Mouse (Mus musculus) midbrain, embryonic 12.5 days (tissue): ENCODE data around the gene Bnc2. TPM values are rescaled to one million over a fixed set of nuclear protein-coding genes. Genes with fewer than 3 reads are reported as not detected.

ENCODE experiments used
- ATAC-seq: fragments of 200-750 bp; cut with Nextera tagmentation; 2 replicates; pipeline ENCODE4 v1.8.0; 2017; ENCODE audit warnings: low read depth, moderate TSS enrichment, moderate library complexity; ENCODE audit not compliant: low FRiP score
- H3K27ac ChIP-seq: fragments of 300-500 bp; sonication (generic); replicated peaks from 2 replicates; pipeline ENCODE4 v1.5.1; 2016; ENCODE audit warnings: mild to moderate bottlenecking
- H3K27me3 ChIP-seq: fragments of 300-500 bp; sonication (generic); 2 replicates; pipeline ENCODE4 v1.6.1; 2016; ENCODE audit warnings: mild to moderate bottlenecking
- H3K36me3 ChIP-seq: fragments of 300-500 bp; sonication (generic); 2 replicates; pipeline ENCODE4 v1.6.1; 2016
- H3K4me1 ChIP-seq: fragments of 300-500 bp; sonication (generic); 2 replicates; pipeline ENCODE4 v1.6.1; 2016
- H3K4me2 ChIP-seq: fragments of 300-500 bp; sonication (generic); replicated peaks from 2 replicates; pipeline ENCODE4 v1.6.1; 2016; ENCODE audit warnings: mild to moderate bottlenecking, moderate library complexity
- H3K4me3 ChIP-seq: fragments of 300-500 bp; sonication (generic); 2 replicates; pipeline ENCODE4 v1.5.1; 2016; ENCODE audit warnings: mild to moderate bottlenecking
- H3K9ac ChIP-seq: fragments of 300-500 bp; sonication (generic); replicated peaks from 2 replicates; pipeline ENCODE4 v1.6.1; 2016; ENCODE audit warnings: mild to moderate bottlenecking, moderate library complexity
- H3K9me3 ChIP-seq: fragments of 300-500 bp; sonication (generic); 2 replicates; pipeline ENCODE4 v1.6.1; 2016; ENCODE audit warnings: mild to moderate bottlenecking
- WGBS: fragments of 180-500 bp; shearing (Covaris S2); methylation state at CpG from one replicate; pipeline ENCODE4 v1.1.7; 2016; 5-methylcytosine and 5-hydroxymethylcytosine counted together
- polyA plus RNA-seq: library from polyadenylated mRNA; unstranded; fragments of >200 nt; fragmentation: Nextera tagmentation; extraction: Ambion mirVana; gene quantifications from 2 replicates; pipeline ENCODE4 v1.2.1, GENCODE M21; 2016

Bnc2 gene
- polyA plus RNA-seq, 1 experiment from 2014 or later: 21.7 TPM

- WGBS: 93% methylated on average over 7 of the region's 7 CpGs
- Histone ChIP-seq H3K27ac (no peak overlapping the region), H3K36me3 (no peaks in the 10 kb centered on the region), H3K27me3 (no peaks in the 10 kb centered on the region; the same call in 1 of the 2 replicates), H3K4me1 (no peaks in the 10 kb centered on the region), H3K9me3 (no peaks in the 10 kb centered on the region), H3K4me2 (no peak overlapping the region), H3K9ac (no peak overlapping the region), H3K4me3 (no peak overlapping the region)
- no peak for ATAC-seq
Observed at GRCm38 (mm10) chr4:84627616-84628015, 47.5 kb downstream of the Bnc2 start.

- Histone ChIP-seq H3K27me3 (no peaks in the 10 kb centered on the region; the same call in 1 of the 2 replicates), H3K4me3 (no peak overlapping the region), H3K4me2 (no peak overlapping the region), H3K27ac (no peak overlapping the region), H3K9me3 (no peaks in the 10 kb centered on the region), H3K9ac (no peak overlapping the region), H3K4me1 (0 out of 2 replicates have a peak, but pooled peaks cover 5% of the 10 kb centered on the region), H3K36me3 (no peaks in the 10 kb centered on the region)
- 56% methylated on average over 5 of the region's 5 CpGs for WGBS
- no peak for ATAC-seq
Observed at GRCm38 (mm10) chr4:84623312-84623711, 51.8 kb downstream of the Bnc2 start.

- 93% methylated on average over 3 of the region's 3 CpGs for WGBS
Observed at GRCm38 (mm10) chr4:84621785-84622184, 53.3 kb downstream of the Bnc2 start.

GRCm38 (mm10) chr4:84609861-84610260 is 65.2 kb downstream of the Bnc2 start:
- 87% methylated on average over 4 of the region's 4 CpGs for WGBS
- Histone ChIP-seq H3K4me1 (no peaks in the 10 kb centered on the region), H3K27me3 (no peaks in the 10 kb centered on the region), H3K27ac (no peak overlapping the region), H3K9me3 (no peaks in the 10 kb centered on the region), H3K9ac (no peak overlapping the region), H3K4me2 (no peak overlapping the region), H3K36me3 (no peaks in the 10 kb centered on the region), H3K4me3 (no peak overlapping the region)
- ATAC-seq: no peak

More at GRCm38 (mm10) chr4:84621785-84622184, 53.3 kb downstream of the Bnc2 start:
- H3K4me2 ChIP-seq: no peak overlapping the region
- no peaks in the 10 kb centered on the region for H3K27me3 ChIP-seq
- no peaks in the 10 kb centered on the region for H3K36me3 ChIP-seq
- H3K4me1 ChIP-seq: 0 out of 2 replicates have a peak, but pooled peaks cover 5% of the 10 kb centered on the region
- H3K27ac ChIP-seq: no peak overlapping the region
- H3K4me3 ChIP-seq: no peak overlapping the region
- ATAC-seq: no peak
- no peaks in the 10 kb centered on the region for H3K9me3 ChIP-seq
- H3K9ac ChIP-seq: no peak overlapping the region

- H3K9me3 ChIP-seq: no peaks in the 10 kb centered on the region
- no peak overlapping the region for H3K4me2 ChIP-seq
- no peaks in the 10 kb centered on the region for H3K4me1 ChIP-seq
- 79% methylated on average over 1 of the region's 1 CpGs for WGBS
- no peak overlapping the region for H3K9ac ChIP-seq
- no peaks in the 10 kb centered on the region for H3K36me3 ChIP-seq
- H3K4me3 ChIP-seq: no peak overlapping the region
- no peak for ATAC-seq
- H3K27me3 ChIP-seq: no peaks in the 10 kb centered on the region
- no peak overlapping the region for H3K27ac ChIP-seq
Observed at GRCm38 (mm10) chr4:84604461-84604860, 70.6 kb downstream of the Bnc2 start.

GRCm38 (mm10) chr4:84580260-84580952 is 94.7 kb downstream of the Bnc2 start:
- no peak overlapping the region for H3K27ac ChIP-seq
- no peaks in the 10 kb centered on the region for H3K27me3 ChIP-seq
- no peak overlapping the region for H3K9ac ChIP-seq
- no peaks in the 10 kb centered on the region for H3K36me3 ChIP-seq
- no peaks in the 10 kb centered on the region for H3K4me1 ChIP-seq
- no peak overlapping the region for H3K4me3 ChIP-seq
- no peak overlapping the region for H3K4me2 ChIP-seq
- WGBS: 63% methylated on average over 6 of the region's 6 CpGs
- ATAC-seq: no peak
- H3K9me3 ChIP-seq: no peaks in the 10 kb centered on the region

- Histone ChIP-seq H3K9me3 (no peaks in the 10 kb centered on the region), H3K27ac (no peak overlapping the region), H3K9ac (no peak overlapping the region), H3K4me2 (no peak overlapping the region), H3K27me3 (no peaks in the 10 kb centered on the region), H3K4me1 (no peaks in the 10 kb centered on the region), H3K4me3 (no peak overlapping the region), H3K36me3 (no peaks in the 10 kb centered on the region)
- no peak for ATAC-seq
- 96% methylated on average over 1 of the region's 1 CpGs for WGBS
Observed at GRCm38 (mm10) chr4:84578296-84578695, 96.8 kb downstream of the Bnc2 start.

GRCm38 (mm10) chr4:84566123-84566522 is 109.0 kb downstream of the Bnc2 start:
- 70% methylated on average over 8 of the region's 8 CpGs for WGBS
- no peak for ATAC-seq
- no peaks in the 10 kb centered on the region for H3K9me3 ChIP-seq
- H3K27ac ChIP-seq: no peak overlapping the region
- no peak overlapping the region for H3K9ac ChIP-seq
- H3K36me3 ChIP-seq: no peaks in the 10 kb centered on the region
- H3K27me3 ChIP-seq: no peaks in the 10 kb centered on the region
- no peak overlapping the region for H3K4me3 ChIP-seq
- H3K4me2 ChIP-seq: no peak overlapping the region
- no peaks in the 10 kb centered on the region for H3K4me1 ChIP-seq

- no peaks in the 10 kb centered on the region for H3K9me3 ChIP-seq
- WGBS: 0% methylated on average over 60 of the region's 62 CpGs
Observed at GRCm38 (mm10) chr4:84545204-84545871, 129.7 kb downstream of the Bnc2 start.

GRCm38 (mm10) chr4:84544646-84545045 is 130.4 kb downstream of the Bnc2 start:
- ATAC-seq: no peak
- WGBS: 33% methylated on average over 2 of the region's 2 CpGs
- no peak overlapping the region for H3K9ac ChIP-seq
- peaks cover 7% of the 10 kb centered on the region for H3K4me1 ChIP-seq
- peak overlapping the region; percentile 84 for H3K4me2 ChIP-seq
- no peaks in the 10 kb centered on the region for H3K9me3 ChIP-seq
- H3K27me3 ChIP-seq: peaks cover 30% of the 10 kb centered on the region
- no peak overlapping the region for H3K27ac ChIP-seq
- peak overlapping the region; percentile 63 for H3K4me3 ChIP-seq
- no peaks in the 10 kb centered on the region for H3K36me3 ChIP-seq

More at GRCm38 (mm10) chr4:84545204-84545871, 129.7 kb downstream of the Bnc2 start:
- Histone ChIP-seq H3K4me1 (peaks cover 7% of the 10 kb centered on the region), H3K27ac (peak overlapping the region; percentile 78), H3K27me3 (peaks cover 23% of the 10 kb centered on the region), H3K36me3 (no peaks in the 10 kb centered on the region), H3K4me2 (peak overlapping the region; percentile 84), H3K4me3 (peak overlapping the region; percentile 63), H3K9ac (peak overlapping the region; percentile 73)
- peak; percentile 90 for ATAC-seq

GRCm38 (mm10) chr4:84540531-84540930 is 134.5 kb downstream of the Bnc2 start:
- no peak for ATAC-seq
- peaks cover 18% of the 10 kb centered on the region for H3K27me3 ChIP-seq
- H3K9me3 ChIP-seq: no peaks in the 10 kb centered on the region
- no peak overlapping the region for H3K9ac ChIP-seq
- H3K4me3 ChIP-seq: no peak overlapping the region
- no peak overlapping the region for H3K4me2 ChIP-seq
- no peaks in the 10 kb centered on the region for H3K4me1 ChIP-seq
- no peaks in the 10 kb centered on the region for H3K36me3 ChIP-seq
- no peak overlapping the region for H3K27ac ChIP-seq
- WGBS: 81% methylated on average over 6 of the region's 6 CpGs

GRCm38 (mm10) chr4:84539396-84539795 is 135.7 kb downstream of the Bnc2 start:
- no peak for ATAC-seq
- 83% methylated on average over 8 of the region's 8 CpGs for WGBS
- H3K9ac ChIP-seq: no peak overlapping the region
- no peaks in the 10 kb centered on the region for H3K4me1 ChIP-seq
- H3K36me3 ChIP-seq: no peaks in the 10 kb centered on the region
- no peak overlapping the region for H3K4me3 ChIP-seq
- H3K9me3 ChIP-seq: no peaks in the 10 kb centered on the region
- no peak overlapping the region for H3K4me2 ChIP-seq
- no peak overlapping the region for H3K27ac ChIP-seq
- peaks cover 17% of the 10 kb centered on the region for H3K27me3 ChIP-seq
